Mouse (Mus musculus) ES-Bruce4 (cell line): ENCODE results near the gene Pus1.

Experiments
- CTCF ChIP-seq: IDR thresholded peaks from one replicate; pipeline ENCODE4 v1.8.1; 2011; ENCODE audit warnings: low read depth, low read length
- POLR2A ChIP-seq: IDR thresholded peaks from one replicate; pipeline ENCODE4 v1.8.1; 2011; ENCODE audit warnings: low read length; ENCODE audit not compliant: insufficient read depth

DNA sequence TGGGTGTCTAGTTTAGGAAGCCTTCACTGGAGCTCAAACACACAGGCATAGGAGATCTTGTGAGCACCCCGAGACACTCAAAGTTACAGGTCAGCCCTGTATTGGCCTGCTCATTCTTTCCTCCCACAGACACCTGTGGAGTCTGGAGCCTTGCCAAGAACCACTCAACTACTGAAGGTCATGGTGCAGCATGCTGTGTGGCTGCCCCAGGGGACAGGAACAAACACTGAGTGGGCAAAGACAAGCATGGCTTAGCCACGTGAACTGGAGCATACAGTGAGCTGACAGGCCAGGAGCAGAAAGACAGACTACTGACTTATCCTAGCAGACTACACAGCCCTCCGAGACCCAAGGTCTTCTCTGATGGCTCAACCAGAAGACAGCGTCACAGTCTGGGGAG, 17.2 kb upstream of the Pus1 start:
- no peak for TF ChIP-seq POLR2A
- no peak for TF ChIP-seq CTCF
